In genomic region chr3:130228186-130228585, GRCm38 (mm10) we compare ENCODE assay signal across 27 mouse cellular contexts.
"Had no signal": no experiment of that assay in that cellular context is flagged by ENCODE, and none has a peak within 500 bp of the region (broad histone marks: within the 10 kb centered on the region; RNA-seq: fewer than 3 reads in every experiment).

No protein-coding gene starts in this region.

- H3K27me3 ChIP-seq: embryonic facial prominence, embryonic 12.5 days; embryonic facial prominence, embryonic 13.5 days; embryonic facial prominence, embryonic 15.5 days; forebrain, embryonic 12.5 days; forebrain, embryonic 13.5 days; forebrain, embryonic 15.5 days had no signal

- H3K4me2 ChIP-seq: embryonic facial prominence, embryonic 12.5 days; embryonic facial prominence, embryonic 13.5 days; embryonic facial prominence, embryonic 15.5 days; forebrain, embryonic 12.5 days; forebrain, embryonic 13.5 days; forebrain, embryonic 15.5 days had no signal

- H3K4me3 ChIP-seq: embryonic facial prominence, embryonic 10.5 days; embryonic facial prominence, embryonic 12.5 days; embryonic facial prominence, embryonic 13.5 days; embryonic facial prominence, embryonic 15.5 days; erythroblast, embryonic 14.5 days; forebrain, embryonic 12.5 days; forebrain, embryonic 13.5 days; forebrain, embryonic 15.5 days; gastrocnemius, adult 2 months; heart, adult 2 months had no signal

- DNase-seq: cerebellum, adult 2 months; cerebellum, adult 8-10 months; cerebellum, adult 9-10 months; cerebellum, adult 9-11 months; cerebellum, postnatal 10 days; cerebellum, postnatal 14 days; cerebellum, postnatal 25 days; cerebellum, postnatal 36 days; embryo, embryonic 11 days; forebrain, postnatal 0 days; gastrocnemius, adult 2 months; gastrocnemius, postnatal 10 days; gastrocnemius, postnatal 14 days; gastrocnemius, postnatal 25 days; gastrocnemius, postnatal 36 days; heart, adult 11 months; heart, adult 18-20 months; heart, adult 2 months had no signal

- H3K4me1 ChIP-seq: embryonic facial prominence, embryonic 12.5 days; embryonic facial prominence, embryonic 13.5 days; embryonic facial prominence, embryonic 15.5 days; forebrain, embryonic 12.5 days; forebrain, embryonic 13.5 days; forebrain, embryonic 15.5 days had no signal

- H3K27ac ChIP-seq: embryonic facial prominence, embryonic 10.5 days; embryonic facial prominence, embryonic 12.5 days; embryonic facial prominence, embryonic 13.5 days; embryonic facial prominence, embryonic 15.5 days; forebrain, embryonic 12.5 days; forebrain, embryonic 13.5 days; forebrain, embryonic 15.5 days; gastrocnemius, adult 2 months; heart, adult 2 months had no signal

- H3K36me3 ChIP-seq: embryonic facial prominence, embryonic 10.5 days; embryonic facial prominence, embryonic 12.5 days; embryonic facial prominence, embryonic 13.5 days; embryonic facial prominence, embryonic 15.5 days; forebrain, embryonic 12.5 days; forebrain, embryonic 15.5 days had no signal

- H3K9ac ChIP-seq: embryonic facial prominence, embryonic 12.5 days; embryonic facial prominence, embryonic 13.5 days; embryonic facial prominence, embryonic 15.5 days; forebrain, embryonic 12.5 days; forebrain, embryonic 13.5 days; forebrain, embryonic 15.5 days; forebrain, postnatal 0 days had no signal

- H3K9me3 ChIP-seq: embryonic facial prominence, embryonic 10.5 days; embryonic facial prominence, embryonic 12.5 days; embryonic facial prominence, embryonic 13.5 days; embryonic facial prominence, embryonic 15.5 days; forebrain, embryonic 12.5 days; forebrain, embryonic 13.5 days; forebrain, embryonic 15.5 days had no signal

- ATAC-seq: forebrain, embryonic 13.5 days; forebrain, embryonic 15.5 days; forebrain, embryonic 16.5 days; forebrain, postnatal 0 days had no signal
